Mouse (Mus musculus): Measurements from ENCODE around the gene Casc4.
"Not testable (repeated sequence)": the region's sequence is repeated elsewhere in the genome, so short reads cannot be mapped to it uniquely, and the experiment has no call there.

Gene Casc4

GRCm38 (mm10) chr2:121916047-121916970 is 49.5 kb downstream of the Casc4 start:
- DNase-seq = peak; percentile 26

- not testable (repeated sequence) for DNase-seq
These were observed 70.9 kb downstream of the Casc4 start for GRCm38 (mm10) chr2:121937624-121938023.

- no peak for DNase-seq
These were observed 76.6 kb downstream of the Casc4 start for GRCm38 (mm10) chr2:121943364-121943763.

- no peak for DNase-seq
These were observed 88.3 kb downstream of the Casc4 start for GRCm38 (mm10) chr2:121954971-121955656.

GRCm38 (mm10) chr2:121955765-121956223 is 89.0 kb downstream of the Casc4 start, which contains the start of the genes Ctdspl2 and Mageb3:
TSS of gene Ctdspl2 (plus strand) at chr2:121956001.
TSS of gene Mageb3 (minus strand) at chr2:121956092.
- peak; percentile 96 for DNase-seq

- peak; percentile 96 for DNase-seq
These were observed 89.7 kb downstream of the Casc4 start for GRCm38 (mm10) chr2:121956224-121957018.

GRCm38 (mm10) chr2:121957216-121957792 is 90.5 kb downstream of the Casc4 start:
- DNase-seq = no peak

All from right cerebral cortex, adult 18-20 months (tissue).